11 mouse cellular contexts compared by ENCODE assay signal in genomic region chr14:21813216-21813615, GRCm38 (mm10). TPM values are rescaled to one million over a fixed set of nuclear protein-coding genes. Genes with fewer than 3 reads are reported as not detected.
DNase-seq lines count a peak whose midpoint lies in the region; TF ChIP-seq lines count a peak whose summit lies in the region.
"Had no signal": no experiment of that assay in that cellular context is flagged by ENCODE, and none has a peak within 500 bp of the region (broad histone marks: within the 10 kb centered on the region; RNA-seq: fewer than 3 reads in every experiment).

No protein-coding gene starts in this region.

- H3K9ac ChIP-seq in MEL (ENCODE audit: control insufficient read depth, low read depth, low read length, poor library complexity, severe bottlenecking) = peak overlapping the region; percentile 67
- H3K9ac ChIP-seq: forebrain, postnatal 0 days; hindbrain, embryonic 14.5 days; neural tube, embryonic 15.5 days had no signal

- H3K27ac ChIP-seq in MEL (ENCODE audit: control insufficient read depth, low read depth, low read length) = peak overlapping the region; percentile 87
- peak overlapping the region; percentile 88 for H3K27ac ChIP-seq in macrophage
- H3K27ac ChIP-seq: hindbrain, embryonic 14.5 days; neural tube, embryonic 15.5 days had no signal

- no peak for TF ChIP-seq RAD21 in MEL (IDR thresholded peaks at IDR 0.05; ENCODE audit: low read depth, low read length)

- H3K9me3 ChIP-seq in MEL (replicated peaks; ENCODE audit: insufficient read depth, low read length) = no peaks in the 10 kb centered on the region
- H3K9me3 ChIP-seq: neural tube, embryonic 15.5 days had no signal

- TF ChIP-seq POLR2A in MEL (IDR thresholded peaks at IDR 0.05; ENCODE audit: control insufficient read depth in 1 of 2, insufficient read depth in 1 of 2, low read depth in 1 of 2, low read length in 2 of 2, poor library complexity in 1 of 2) = peak in 1 of 2 experiments; percentile 51; a peak in 1 of 4 replicates

- H3K4me3 ChIP-seq in MEL (ENCODE audit: control insufficient read depth in 1 of 2, insufficient read depth in 1 of 2, low read depth in 2 of 2, low read length in 2 of 2) = peak overlapping the region; percentile 30 to 41
- no peak overlapping the region for H3K4me3 ChIP-seq in macrophage (ENCODE audit: inconsistent target)
- H3K4me3 ChIP-seq: erythroblast, embryonic 14.5 days; neural tube, embryonic 15.5 days had no signal

- WGBS in macrophage (ENCODE audit: missing documents) = 36% methylated on average over 4 of the region's 4 CpGs

- H3K27me3 ChIP-seq in MEL (ENCODE audit: control insufficient read depth in 1 of 2, insufficient read depth in 2 of 2, low read length in 2 of 2) = no peaks in the 10 kb centered on the region
- H3K27me3 ChIP-seq: neural tube, embryonic 15.5 days had no signal

- H3K79me2 ChIP-seq in MEL (ENCODE audit: control insufficient read depth, insufficient read depth, low read length, poor library complexity) (no peaks in the 10 kb centered on the region), macrophage (ENCODE audit: inconsistent target) (no peaks in the 10 kb centered on the region)

- peaks cover 13 to 25% of the 10 kb centered on the region in 2 experiments for H3K4me1 ChIP-seq in MEL (ENCODE audit: control insufficient read depth in 1 of 2, insufficient read depth in 2 of 2, low read length in 2 of 2)
- H3K4me1 ChIP-seq: neural tube, embryonic 15.5 days had no signal

- H3K36me3 ChIP-seq in MEL (ENCODE audit: control insufficient read depth in 1 of 2, insufficient read depth in 2 of 2, low read length in 2 of 2) (peaks cover 0 to 13% of the 10 kb centered on the region in 2 experiments; a peak in 2 of 4 replicates), macrophage (ENCODE audit: inconsistent target) (no peaks in the 10 kb centered on the region)
- H3K36me3 ChIP-seq: neural tube, embryonic 15.5 days had no signal

- peak; percentile 42 for DNase-seq in CD4-positive, CD25-positive, alpha-beta regulatory T cell, adult 2 months (ENCODE audit: low read depth, low spot score)
- peak; percentile 85 for DNase-seq in MEL (ENCODE audit: low read depth, low spot score)
- peak; percentile 49 for DNase-seq in induced T-regulatory cell, adult 2 months (ENCODE audit: low read depth)
- DNase-seq in embryo, embryonic 11 days = no peak
- no peak for DNase-seq in spleen, postnatal 4 days (ENCODE audit: low spot score in 2 of 2)
- no peak for DNase-seq in retina, postnatal 1 day

- TF ChIP-seq CTCF in MEL (IDR thresholded peaks at IDR 0.05 in 2 of 3, conservative IDR thresholded peaks at IDR 0.05 in 1 of 3; ENCODE audit: control insufficient read depth in 1 of 3, insufficient read depth in 1 of 3, low read depth in 2 of 3, low read length in 3 of 3, poor library complexity in 1 of 3, severe bottlenecking in 1 of 3) = no peak

- peak; percentile 28 to 70; a peak in 2 of 4 replicates for TF ChIP-seq EP300 in MEL (IDR thresholded peaks at IDR 0.05; ENCODE audit: low read depth in 1 of 2, low read length in 2 of 2)

TF ChIP-seq in MEL, 35 proteins besides CTCF, POLR2A, EP300 and RAD21:
- 0 out of 2 replicates have a peak, but pooled peaks have one; percentile 20 for TF ChIP-seq MYC (IDR thresholded peaks at IDR 0.05; ENCODE audit: low read depth, low read length)
- no peak for TF ChIP-seq CHD1 (IDR thresholded peaks at IDR 0.05; ENCODE audit: low read depth, low read length)
- TF ChIP-seq TCF12 (IDR thresholded peaks at IDR 0.05; ENCODE audit: low read depth, low read length) = peak; percentile 73
- TF ChIP-seq NELFE (IDR thresholded peaks at IDR 0.05; ENCODE audit: low read depth, low read length) = peak; percentile 41
- TF ChIP-seq GATA1 (IDR thresholded peaks at IDR 0.05; ENCODE audit: low read depth, low read length) = peak; percentile 82
- no peak for TF ChIP-seq HCFC1 (IDR thresholded peaks at IDR 0.05; ENCODE audit: low read depth, low read length)
- TF ChIP-seq TAL1 (IDR thresholded peaks at IDR 0.05; ENCODE audit: low read length) = peak; percentile 35
- peak; percentile 54; the same call in 1 of the 2 replicates for TF ChIP-seq ELF1 (IDR thresholded peaks at IDR 0.05; ENCODE audit: low read depth, low read length)
TF ChIP-seq in MEL: peak in this region for 6.

RNA-seq across cellular contexts. Expression of gene Vdac2, which starts 11.8 kb away (rescaled TPM):
- 247 and 248 TPM in 2 replicates for total RNA-seq in MEL (2012; rRNA removed)
- polyA plus RNA-seq in MEL (2012; ENCODE audit: insufficient read depth in 1 of 2, insufficient read length in 2 of 2, low read depth in 1 of 2, low replicate concordance in 2 of 2, missing spikeins in 1 of 2) = 100 to 1,000 TPM in 1 of 2 experiments, 10 to 100 TPM in 1; 74.9 to 327 TPM
- 100 to 1,000 TPM in 25 of 26 experiments, 10 to 100 TPM in 1; 94.3 to 365 (median 256) TPM for total RNA-seq in macrophage (2018; cell fraction: chromatin; rRNA removed)
- 100 to 1,000 TPM; 191 to 292 (median 238) TPM for total RNA-seq in macrophage (2018; cell fraction: cytosol; rRNA removed)
- 100 to 1,000 TPM in 24 of 26 experiments, 10 to 100 TPM in 2; 94.1 to 222 (median 173) TPM for total RNA-seq in macrophage (2018; cell fraction: nucleus; rRNA removed)
- 247 to 425 TPM (median 316 TPM) in 3 replicates for polyA plus RNA-seq in macrophage (2018)

RNA-seq across cellular contexts. Expression of gene Comtd1, which starts 35.6 kb away (rescaled TPM):
- total RNA-seq in MEL (2012; rRNA removed) = 31.1 and 36.4 TPM in 2 replicates
- polyA plus RNA-seq in MEL (2012; ENCODE audit: insufficient read depth in 1 of 2, insufficient read length in 2 of 2, low read depth in 1 of 2, low replicate concordance in 2 of 2, missing spikeins in 1 of 2) (10 to 100 TPM in 1 of 2 experiments, not detected in 1; 35.7 TPM), macrophage (2018) (7.5 to 38.3 TPM (median 24.5 TPM) in 3 replicates)
- total RNA-seq in macrophage (2018; cell fraction: chromatin; rRNA removed) = 10 to 100 TPM in 22 of 26 experiments, 1 to 10 TPM in 4; 5.4 to 30.4 (median 18.9) TPM
- total RNA-seq in macrophage (2018; cell fraction: cytosol; rRNA removed) = 10 to 100 TPM; 26.9 to 54.3 (median 43.4) TPM
- total RNA-seq in macrophage (2018; cell fraction: nucleus; rRNA removed) = 10 to 100 TPM in 25 of 26 experiments, 1 to 10 TPM in 1; 9.2 to 42.0 (median 25.0) TPM

Comparison
In these comparisons a context has a peak if more than half of its experiments do, and no peak if none do; other contexts are left out.
1. DNase-seq: peak in CD4-positive, CD25-positive, alpha-beta regulatory T cell, adult 2 months (single experiment), MEL (single experiment) and induced T-regulatory cell, adult 2 months (single experiment); none in embryo, embryonic 11 days (single experiment), spleen, postnatal 4 days (0 of 2) and retina, postnatal 1 day (single experiment).